Mouse (Mus musculus): Measurements from ENCODE around the gene 9330159F19Rik. TPM values are rescaled to one million over a fixed set of nuclear protein-coding genes. Genes with fewer than 3 reads are reported as not detected.

9330159F19Rik gene
- under 1 TPM in 1 of 2 experiments, not detected in 1; 0.09 TPM for total RNA-seq (2021)

DNA sequence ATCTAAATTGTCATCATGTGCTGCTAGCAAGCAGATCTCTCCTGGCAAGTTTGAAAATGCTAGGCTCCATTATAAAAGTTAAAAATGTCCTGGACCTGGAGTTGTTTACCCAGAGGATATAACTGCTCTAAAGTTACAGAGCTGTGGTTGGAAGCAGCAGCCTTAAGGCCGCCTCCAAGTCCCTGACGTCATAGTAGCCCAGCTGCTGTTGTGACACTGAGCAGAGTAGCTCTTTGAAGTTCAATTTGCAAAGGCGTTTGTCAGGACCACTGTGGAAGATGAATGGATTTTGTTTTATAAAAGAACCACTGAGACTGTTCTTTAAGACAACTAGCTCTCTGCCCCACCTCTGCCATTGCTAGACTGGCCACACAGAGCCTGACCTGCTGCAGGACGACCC is at the start of gene 9330159F19Rik:
9330159F19Rik (plus strand) TSS at position 154 of the 400 bp plus-strand sequence.
- DNase-seq, result no peak

DNA sequence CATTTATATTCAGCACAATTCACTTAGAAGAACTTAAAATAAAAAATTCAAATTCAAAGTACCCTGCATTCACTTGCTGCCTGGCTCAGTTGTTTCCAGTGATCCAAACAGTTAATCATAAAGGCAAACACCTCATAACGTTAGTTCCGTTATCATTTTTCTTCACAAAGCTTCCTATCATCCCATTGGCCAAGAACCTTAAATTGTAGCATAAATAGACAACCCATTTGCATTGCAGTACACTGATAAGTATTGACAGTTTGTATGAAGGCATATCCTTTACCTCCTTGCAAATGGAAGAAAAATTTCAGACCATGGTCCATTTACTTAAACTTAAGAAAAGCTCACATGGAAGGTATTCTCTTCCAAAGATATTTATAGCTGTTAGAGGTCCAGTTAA is 49.7 kb upstream of the 9330159F19Rik start:
- DNase-seq, result no peak

DNA sequence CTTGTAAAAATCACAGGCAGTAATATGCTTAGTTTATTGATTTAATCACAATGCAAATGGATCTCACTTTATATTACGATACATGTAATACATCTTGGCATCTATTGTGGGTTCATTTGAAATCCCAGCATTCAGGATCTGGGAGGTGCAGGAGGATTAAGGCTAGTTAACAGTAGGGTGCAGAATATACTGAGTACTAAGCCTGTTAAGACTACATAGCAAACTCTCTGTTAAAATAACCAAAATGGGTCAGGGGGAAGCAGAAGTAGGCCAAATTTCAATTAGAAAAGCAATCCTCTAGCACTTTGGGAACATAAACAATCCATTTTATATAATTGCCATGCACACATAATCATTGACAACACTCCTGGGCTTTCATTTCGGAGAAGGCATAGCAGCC is 37.6 kb upstream of the 9330159F19Rik start:
- no peak for DNase-seq

DNA sequence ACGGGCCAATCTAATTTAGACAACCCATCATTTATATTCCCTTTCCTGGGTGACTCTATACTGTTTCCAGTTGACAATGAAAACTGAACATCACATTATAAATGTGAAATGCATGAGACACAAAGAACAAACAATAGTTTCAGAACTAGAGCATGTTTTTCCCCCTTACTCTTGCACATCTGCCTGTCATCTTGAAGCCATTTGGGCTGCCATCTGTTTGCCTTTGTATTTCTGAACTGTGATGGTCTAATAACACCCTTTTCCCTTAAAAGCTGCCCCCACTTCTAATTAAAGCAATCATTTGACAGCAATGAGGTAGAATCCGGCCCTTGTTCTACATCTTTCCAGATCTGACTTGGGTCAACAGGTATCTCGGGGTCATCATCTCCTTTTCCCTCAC is 35.8 kb upstream of the 9330159F19Rik start:
- DNase-seq, result no peak

DNA sequence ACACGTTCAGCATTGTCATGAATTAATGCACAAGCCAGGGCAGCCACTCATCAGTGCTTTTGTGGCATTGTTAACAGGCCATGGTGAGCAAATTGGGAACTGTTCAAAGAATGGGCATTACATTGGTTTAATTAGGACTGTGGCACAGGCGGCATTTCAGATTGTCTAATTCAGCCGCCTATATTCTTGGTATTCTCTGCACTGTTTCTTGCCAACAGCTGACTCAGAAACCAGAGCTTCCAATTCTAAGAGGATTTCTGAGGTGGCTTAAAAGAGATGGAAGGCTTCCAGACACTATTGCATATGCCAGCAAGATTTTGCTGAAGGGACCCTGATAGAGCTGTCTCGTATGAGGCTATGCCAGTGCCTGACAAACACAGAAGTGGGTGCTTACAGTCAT is 34.5 kb upstream of the 9330159F19Rik start:
- DNase-seq, result no peak

DNA sequence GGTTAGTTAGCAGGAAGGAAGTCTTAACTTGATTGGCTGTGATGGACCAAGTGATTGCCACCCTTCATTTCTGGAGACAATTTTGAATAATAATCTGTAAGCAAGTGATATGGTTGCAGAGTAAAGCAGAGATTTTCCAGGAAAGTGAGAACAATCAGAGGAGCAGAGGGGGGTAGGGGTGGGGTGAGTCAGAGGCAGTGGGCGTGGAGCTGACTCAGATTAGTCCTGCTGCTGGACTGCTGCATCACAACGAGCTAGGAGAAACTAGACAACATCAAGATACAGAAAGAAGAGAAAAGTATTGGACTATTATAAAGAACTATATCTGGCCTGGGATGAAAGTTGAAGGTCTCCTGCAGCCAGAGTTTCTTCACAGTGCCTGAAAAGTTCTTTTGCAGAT is 33.4 kb upstream of the 9330159F19Rik start:
- DNase-seq, result no peak

DNA sequence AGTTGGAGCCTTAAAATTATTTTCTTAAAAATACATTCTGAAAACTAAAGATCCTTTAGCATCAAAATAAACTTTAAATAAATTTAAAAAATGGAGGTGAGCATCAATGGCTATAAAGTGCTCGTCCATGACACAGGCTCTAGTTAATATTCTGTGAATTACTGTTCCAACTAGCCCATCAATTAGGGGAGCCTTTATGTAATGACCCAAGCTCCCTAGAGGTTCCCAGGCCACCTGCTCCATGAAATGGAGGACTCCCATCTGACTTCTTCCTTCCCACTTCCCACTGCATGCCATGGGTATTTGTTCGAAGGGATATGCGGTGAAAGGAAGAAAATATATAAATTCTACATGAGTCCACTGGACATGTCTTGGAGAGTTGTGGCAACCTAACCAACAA is 31.2 kb upstream of the 9330159F19Rik start:
- no peak for DNase-seq

DNA sequence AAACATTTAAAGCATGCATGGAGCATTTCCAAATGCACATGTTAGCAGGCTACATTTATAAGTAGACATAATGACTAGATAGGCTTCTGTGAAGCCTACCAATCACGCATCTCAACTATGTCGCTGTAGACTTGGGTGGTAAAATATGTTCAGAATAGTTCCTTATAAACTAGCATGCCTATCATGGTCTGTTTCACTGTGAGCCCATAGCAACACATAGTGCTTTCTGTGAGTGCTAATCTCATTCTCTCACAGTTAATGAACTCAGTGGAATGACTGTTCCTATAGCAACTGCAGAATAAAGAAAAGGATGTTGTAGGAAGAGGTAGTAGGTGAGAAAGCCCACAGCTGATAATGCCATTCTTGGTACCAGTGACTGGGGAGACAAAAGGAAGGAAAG is 30.4 kb upstream of the 9330159F19Rik start:
- no peak for DNase-seq

DNA sequence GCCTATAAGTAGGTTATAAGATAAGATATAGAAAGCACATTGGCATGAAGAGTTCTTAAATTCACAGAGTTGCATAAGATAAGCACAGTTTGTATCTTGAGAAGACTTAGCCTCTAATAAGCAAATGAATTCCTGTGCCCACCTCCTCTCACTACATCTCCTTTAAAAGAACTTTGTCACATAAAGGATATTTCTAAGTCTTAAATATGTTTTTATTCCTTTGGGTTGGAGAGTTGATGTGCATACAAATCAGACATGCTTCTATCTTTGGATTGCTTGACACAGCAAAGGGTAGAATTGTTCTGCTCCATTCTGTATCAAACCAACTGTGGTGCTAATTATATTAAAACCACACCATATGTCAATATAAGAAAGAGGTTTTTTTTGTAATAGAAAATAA is 17.6 kb upstream of the 9330159F19Rik start:
- DNase-seq, result no peak

DNA sequence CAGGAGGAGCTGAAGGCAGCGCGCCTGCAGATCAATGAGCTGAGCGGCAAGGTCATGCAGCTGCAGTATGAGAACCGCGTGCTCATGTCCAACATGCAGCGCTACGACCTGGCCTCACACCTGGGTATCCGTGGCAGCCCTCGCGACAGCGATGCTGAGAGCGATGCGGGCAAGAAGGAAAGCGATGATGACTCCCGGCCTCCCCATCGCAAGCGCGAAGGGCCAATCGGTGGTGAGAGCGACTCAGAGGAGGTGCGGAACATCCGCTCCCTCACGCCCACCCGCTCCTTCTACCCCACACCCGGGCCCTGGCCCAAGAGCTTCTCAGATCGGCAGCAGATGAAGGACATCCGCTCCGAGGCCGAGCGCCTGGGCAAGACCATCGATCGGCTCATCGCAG is 14.6 kb upstream of the 9330159F19Rik start:
- DNase-seq, result no peak

DNA sequence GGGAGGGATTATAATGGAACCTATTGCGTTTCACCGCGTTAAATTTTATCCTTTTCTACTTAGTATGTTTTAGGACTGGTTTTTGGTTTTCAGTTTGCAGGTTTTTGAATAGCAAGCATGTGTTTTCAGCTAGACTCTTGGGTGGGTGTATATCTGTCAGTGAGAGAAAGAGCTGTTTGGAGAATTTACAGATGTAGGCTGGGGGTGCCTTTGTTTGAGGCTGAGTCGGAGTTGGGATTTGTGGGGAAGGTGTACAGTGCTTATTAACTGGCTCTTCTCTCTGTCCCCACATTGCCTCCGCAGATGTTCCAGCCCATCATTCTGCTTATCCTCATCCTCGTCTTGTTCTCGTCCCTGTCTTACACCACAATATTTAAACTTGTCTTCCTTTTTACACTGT is 12.8 kb upstream of the 9330159F19Rik start, which contains the start of gene Gm49353:
Gm49353 (plus strand) TSS at position 313 of the 400 bp plus-strand sequence.
- no peak for DNase-seq

DNA sequence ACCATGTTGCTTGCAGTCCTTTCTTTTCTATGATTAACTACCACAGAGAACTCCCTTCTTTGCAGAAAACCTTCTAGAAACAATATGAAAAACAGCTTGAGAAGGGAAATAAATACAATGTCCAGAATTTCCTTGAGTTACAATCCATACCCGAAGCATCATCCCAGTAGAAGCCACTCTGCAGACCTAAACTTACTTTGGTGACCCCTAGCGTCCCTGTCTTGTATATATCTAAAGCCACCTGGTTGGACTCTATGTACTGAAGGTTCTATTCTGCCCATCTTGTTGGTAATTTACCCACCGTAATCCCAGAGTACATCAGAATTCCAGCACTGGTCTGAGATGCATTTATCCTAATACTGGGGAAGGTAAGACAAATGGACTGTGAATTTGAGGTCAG is 11.6 kb upstream of the 9330159F19Rik start:
- no peak for DNase-seq

DNA sequence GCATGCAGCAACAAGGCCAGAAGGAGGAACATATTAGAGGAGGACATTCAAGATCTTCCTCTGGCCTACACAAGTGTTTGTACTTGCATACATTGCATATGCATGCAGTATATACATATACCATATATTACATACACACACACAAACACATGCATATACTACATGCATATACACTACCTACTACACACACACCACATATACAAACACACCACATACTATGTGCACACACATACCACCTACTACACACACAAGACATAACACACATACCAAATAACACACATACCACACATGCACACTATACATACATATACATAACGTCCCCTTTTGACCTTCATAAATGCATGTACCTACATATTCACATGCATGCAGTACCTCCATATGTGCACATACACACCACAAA is 10.8 kb upstream of the 9330159F19Rik start:
- no peak for DNase-seq

DNA sequence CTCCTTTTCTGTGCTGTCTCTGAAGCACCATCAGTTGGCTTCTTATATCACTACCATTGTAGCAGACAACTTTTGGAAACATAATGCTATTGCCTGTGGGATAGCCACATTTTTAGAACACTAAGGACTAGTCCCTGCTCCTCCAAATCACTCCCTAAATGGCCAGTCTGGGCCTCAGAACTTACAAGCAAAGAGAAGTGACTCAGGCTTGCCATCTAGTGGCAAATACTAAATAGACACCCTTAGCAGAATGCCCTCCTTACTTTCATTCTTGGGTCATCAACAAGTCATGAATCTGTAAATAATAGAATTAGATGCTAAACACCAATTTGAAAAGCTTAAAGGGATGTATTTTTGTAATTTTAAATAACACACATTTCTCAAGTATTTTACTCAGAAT is 4.7 kb upstream of the 9330159F19Rik start:
- peak; percentile 22 for DNase-seq

DNA sequence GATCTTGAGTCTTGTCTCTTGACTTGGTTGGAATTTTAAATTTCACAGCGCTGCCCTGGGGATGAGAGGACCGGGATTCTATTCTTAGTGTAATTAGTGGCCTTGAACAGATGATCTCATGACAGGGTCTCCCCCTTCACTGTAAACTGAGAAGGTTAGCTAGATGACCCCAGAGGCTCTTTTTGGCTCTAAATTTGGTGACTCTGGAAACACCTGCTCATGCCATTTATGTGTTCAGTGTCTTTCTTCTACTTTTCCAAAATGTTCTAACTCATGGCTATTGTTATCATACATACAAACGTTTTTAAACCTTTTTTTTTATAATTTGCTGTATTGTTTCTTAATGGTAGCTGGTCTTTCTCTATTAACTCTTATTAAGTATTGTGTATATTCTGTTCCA is 2.7 kb upstream of the 9330159F19Rik start:
- no peak for DNase-seq

DNA sequence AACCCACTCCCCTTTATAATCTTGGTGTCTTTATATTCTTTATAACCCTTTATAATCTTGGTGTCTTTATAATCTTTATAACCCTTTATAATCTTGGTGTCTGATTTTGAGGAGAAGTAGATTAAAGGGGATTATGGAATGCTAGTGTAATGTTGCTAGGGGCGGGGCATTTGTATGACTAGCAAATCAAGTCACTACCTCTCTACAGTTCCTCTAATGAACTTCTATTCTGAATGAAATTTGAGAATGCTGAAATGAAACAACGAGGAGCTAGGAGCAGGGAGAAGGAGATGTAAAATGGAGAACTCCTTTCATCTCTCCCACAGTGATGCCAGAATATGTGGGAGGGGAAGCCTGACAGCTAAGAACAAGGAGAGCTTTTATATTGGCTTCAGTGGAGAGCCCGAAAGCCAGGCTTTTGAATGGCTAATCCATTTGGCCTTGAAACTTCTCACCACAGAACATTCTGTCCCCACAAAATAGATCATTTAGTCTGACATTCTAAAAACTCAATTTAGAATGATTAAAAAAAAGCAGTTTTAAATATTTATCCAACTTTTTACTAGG is 2.2 kb downstream of the 9330159F19Rik start:
- no peak for DNase-seq

DNA sequence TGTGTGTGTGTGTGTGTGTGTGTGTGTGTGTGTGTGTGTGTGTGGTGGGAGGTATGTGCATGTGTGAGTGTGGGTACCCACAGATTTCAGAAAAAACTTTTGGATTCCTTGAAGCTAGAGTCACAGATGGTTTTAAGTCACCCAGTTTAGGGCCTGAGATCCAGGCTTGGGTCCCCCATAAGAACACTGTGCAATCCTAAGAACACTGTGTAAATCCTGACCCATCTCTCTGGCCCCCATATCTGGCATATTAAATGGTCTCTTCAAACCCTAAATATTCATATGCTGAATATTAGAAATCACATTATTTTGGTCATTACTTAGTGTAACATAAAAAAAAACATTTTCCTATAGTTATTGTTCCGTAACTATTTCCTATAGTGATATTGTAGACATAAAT is 5.6 kb downstream of the 9330159F19Rik start:
- DNase-seq, result no peak

DNA sequence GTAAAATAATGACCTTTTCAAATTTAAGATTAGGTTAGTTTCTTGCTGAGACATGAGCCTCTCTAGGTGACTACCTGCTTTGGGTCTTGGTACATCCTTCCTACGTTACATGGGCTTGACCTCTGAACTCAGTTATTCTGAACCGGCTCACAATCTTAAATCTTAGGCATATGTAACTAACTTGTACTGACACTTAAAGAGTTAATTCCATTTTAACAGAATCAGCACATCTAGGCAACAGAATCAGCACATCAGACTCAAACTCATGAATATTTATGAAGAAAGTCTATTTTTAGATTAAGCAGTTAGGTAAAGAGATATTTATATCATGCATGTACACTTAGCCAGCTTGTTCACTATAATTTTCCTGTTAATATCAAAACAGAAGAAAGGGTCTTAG is 6.0 kb downstream of the 9330159F19Rik start:
- DNase-seq, result no peak

DNA sequence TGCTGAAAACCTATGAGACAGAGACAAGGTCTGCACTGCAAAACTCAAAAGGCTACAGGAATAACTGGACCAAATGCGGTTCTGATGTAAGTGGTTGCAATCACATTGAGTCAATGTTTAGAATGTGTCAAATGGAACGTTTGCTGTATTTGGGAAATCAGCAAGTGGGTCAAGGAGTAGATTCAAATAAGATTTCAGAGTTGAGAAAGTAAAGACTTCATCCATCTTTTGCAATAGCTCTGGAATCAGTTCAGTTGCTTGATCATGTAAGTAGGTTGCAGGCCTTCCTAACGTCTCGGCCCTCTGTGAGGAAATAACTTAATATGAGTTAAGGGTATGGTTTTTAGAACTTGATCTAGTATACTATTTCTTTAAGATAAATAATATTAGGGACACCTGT is 13.9 kb downstream of the 9330159F19Rik start:
- no peak for DNase-seq

DNA sequence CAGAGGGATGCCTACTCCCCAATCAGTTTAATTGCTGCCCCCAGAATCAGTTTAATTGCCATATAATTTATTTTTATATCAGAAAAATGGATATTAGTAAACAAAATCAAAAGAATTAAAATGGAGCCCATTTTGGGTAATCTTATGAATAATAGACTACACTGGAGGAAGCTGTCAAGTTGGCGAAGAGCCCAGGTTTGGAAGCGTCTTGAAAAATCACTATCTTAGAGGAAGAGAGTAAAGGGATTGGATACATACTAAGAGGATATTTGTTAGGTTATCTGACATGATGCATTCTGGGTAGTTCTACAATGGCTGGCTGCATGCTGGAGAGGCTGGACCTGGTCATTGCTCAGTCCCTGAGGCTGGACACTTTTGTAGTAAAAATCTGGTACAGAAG is 19.8 kb downstream of the 9330159F19Rik start:
- no peak for DNase-seq

Other genes with a start within 250 kb of the 9330159F19Rik start
- gene 2310057J18Rik, start 225.3 kb upstream of the 9330159F19Rik start, total RNA-seq (2021), result not detected
- gene Soga3, start 67.8 kb upstream of the 9330159F19Rik start, total RNA-seq (2021), result under 1 TPM in 1 of 2 experiments, not detected in 1; 0.25 TPM
- gene Gm49353, start 12.7 kb upstream of the 9330159F19Rik start, total RNA-seq (2021), result not detected
- 10 to 100 TPM; 25.4 to 26.6 TPM for gene Echdc1, start 101.6 kb downstream of the 9330159F19Rik start, total RNA-seq (2021)
- gene Rnf146, start 150.8 kb downstream of the 9330159F19Rik start, total RNA-seq (2021), result 10 to 100 TPM; 46.2 to 54.7 TPM